Mouse (Mus musculus) CH12.LX (cell line): ENCODE measurements around the gene Lrrn2. TPM values are rescaled to one million over a fixed set of nuclear protein-coding genes. Genes with fewer than 3 reads are reported as not detected.

ENCODE experiments used
- DNase-seq: peaks from one replicate; pipeline ENCODE4 v3.0.0-alpha.2; 2013; ENCODE audit errors: extremely low read depth
- H3K27ac ChIP-seq: 2 replicates; pipeline ENCODE4 v1.5.1; 2012; ENCODE audit warnings: low read depth, mild to moderate bottlenecking, control low read depth, moderate library complexity; ENCODE audit not compliant: insufficient read depth
- H3K27me3 ChIP-seq: replicated peaks from 2 replicates; pipeline ENCODE3; 2012; ENCODE audit warnings: inconsistent platforms
- H3K36me3 ChIP-seq, 2 experiments: replicated peaks in 1 of 2; 2 replicates each; pipeline versions ENCODE3 to v1.6.1; 2012; ENCODE audit warnings: inconsistent platforms in 1 of 2, low read length in 1 of 2, mild to moderate bottlenecking in 1 of 2, mixed read lengths in 1 of 2, moderate library complexity in 1 of 2; ENCODE audit not compliant: control insufficient read depth in 1 of 2, insufficient read depth in 1 of 2
- H3K4me1 ChIP-seq, 2 experiments: 2 replicates each; pipeline ENCODE4 v1.6.1; 2012; ENCODE audit warnings: inconsistent platforms in 1 of 2, moderate library complexity in 1 of 2; ENCODE audit not compliant: insufficient read depth in 2 of 2, control insufficient read depth in 1 of 2
- H3K4me2 ChIP-seq: 2 replicates; pipeline ENCODE4 v1.6.1; 2012; ENCODE audit warnings: low read depth, mild to moderate bottlenecking, control low read depth; ENCODE audit not compliant: poor library complexity, insufficient read depth, severe bottlenecking
- H3K4me3 ChIP-seq, 3 experiments: fragments of 150-350 bp in 1 of 3; sonication (generic) in 1 of 3; replicated peaks in 1 of 3; 2 replicates each; pipeline versions ENCODE3 to v1.5.1; 2011 to 2012; ENCODE audit warnings: low read depth in 2 of 3, low read length in 2 of 3, mild to moderate bottlenecking in 2 of 3, moderate library complexity in 2 of 3, control low read depth in 1 of 3, improper control_type of control experiment in 1 of 3, inconsistent platforms in 1 of 3, mixed read lengths in 1 of 3; ENCODE audit not compliant: poor library complexity in 1 of 3
- H3K79me2 ChIP-seq: replicated peaks from 2 replicates; pipeline ENCODE4 v1.6.1; 2012; ENCODE audit warnings: mild to moderate bottlenecking, moderate library complexity; ENCODE audit not compliant: control insufficient read depth, poor library complexity, insufficient read depth, severe bottlenecking; ENCODE audit errors: extremely low read depth
- H3K9ac ChIP-seq: 2 replicates; pipeline ENCODE4 v1.6.1; 2012; ENCODE audit warnings: low read depth, mild to moderate bottlenecking, control low read depth, moderate library complexity; ENCODE audit not compliant: insufficient read depth
- H3K9me3 ChIP-seq: replicated peaks from 2 replicates; pipeline ENCODE3; 2012; ENCODE audit warnings: low read length, inconsistent platforms, mixed read lengths
- CHD2 ChIP-seq: IDR thresholded peaks from 2 replicates; pipeline ENCODE4 v1.6.1; 2011; ENCODE audit warnings: low read length, improper control_type of control experiment
- GABPA ChIP-seq: IDR thresholded peaks from 2 replicates; pipeline ENCODE4 v1.6.1; 2012; ENCODE audit warnings: low read depth, low read length, improper control_type of control experiment, inconsistent platforms; ENCODE audit not compliant: insufficient replicate concordance
- HCFC1 ChIP-seq: IDR thresholded peaks from 2 replicates; pipeline ENCODE4 v1.6.1; 2012; ENCODE audit warnings: low read depth, mild to moderate bottlenecking, inconsistent platforms, low read length, improper control_type of control experiment
- JUND ChIP-seq: conservative IDR thresholded peaks from 2 replicates; pipeline ENCODE4 v1.6.1; 2011; ENCODE audit warnings: low read depth, low read length, improper control_type of control experiment
- KAT2A ChIP-seq: IDR thresholded peaks from 2 replicates; pipeline ENCODE4 v1.6.1; 2012; ENCODE audit warnings: low read length, improper control_type of control experiment, inconsistent platforms; ENCODE audit not compliant: insufficient replicate concordance
- MAX ChIP-seq: IDR thresholded peaks from 2 replicates; pipeline ENCODE4 v1.6.1; 2011; ENCODE audit warnings: low read length, improper control_type of control experiment
- MAZ ChIP-seq: IDR thresholded peaks from 2 replicates; pipeline ENCODE4 v1.6.1; 2012; ENCODE audit warnings: low read depth, mild to moderate bottlenecking, inconsistent platforms, low read length, improper control_type of control experiment, moderate library complexity
- MEF2A ChIP-seq: IDR thresholded peaks from 2 replicates; pipeline ENCODE4 v1.6.1; 2014; ENCODE audit warnings: low read depth, mild to moderate bottlenecking, inconsistent platforms, low read length, improper control_type of control experiment, borderline replicate concordance
- NELFE ChIP-seq: IDR thresholded peaks from 2 replicates; pipeline ENCODE4 v1.6.1; 2011; ENCODE audit warnings: low read depth, low read length, improper control_type of control experiment
- POLR2AphosphoS2 ChIP-seq: IDR thresholded peaks from 2 replicates; pipeline ENCODE4 v1.6.1; 2011; ENCODE audit warnings: low read depth, low read length, improper control_type of control experiment
- RAD21 ChIP-seq: IDR thresholded peaks from 2 replicates; pipeline ENCODE4 v1.6.1; 2011; ENCODE audit warnings: low read depth, mild to moderate bottlenecking, low read length, improper control_type of control experiment, moderate library complexity
- RCOR1 ChIP-seq: conservative IDR thresholded peaks from 2 replicates; pipeline ENCODE4 v1.6.1; 2012; ENCODE audit warnings: low read depth, mild to moderate bottlenecking, inconsistent platforms, low read length, improper control_type of control experiment
- SIN3A ChIP-seq: IDR thresholded peaks from 2 replicates; pipeline ENCODE4 v1.6.1; 2012; ENCODE audit warnings: low read length, improper control_type of control experiment, inconsistent platforms
- SMC3 ChIP-seq: IDR thresholded peaks from 2 replicates; pipeline ENCODE4 v1.6.1; 2011; ENCODE audit warnings: low read depth, low read length, improper control_type of control experiment
- TCF12 ChIP-seq: IDR thresholded peaks from 2 replicates; pipeline ENCODE4 v1.6.1; 2014; ENCODE audit warnings: low read depth, mild to moderate bottlenecking, inconsistent platforms, low read length, improper control_type of control experiment
- UBTF ChIP-seq: IDR thresholded peaks from 2 replicates; pipeline ENCODE4 v1.6.1; 2012; ENCODE audit warnings: low read depth, mild to moderate bottlenecking, inconsistent platforms, low read length, improper control_type of control experiment, moderate library complexity
- USF2 ChIP-seq: conservative IDR thresholded peaks from 2 replicates; pipeline ENCODE4 v1.6.1; 2011; ENCODE audit warnings: low read depth, low read length, improper control_type of control experiment
- dilution Hi-C: fragments of 300-500 bp; cut with MboI; formaldehyde crosslinking; loops from 2 replicates; pipeline ENCODE4 v1.14.3; 2020; ENCODE audit warnings: low sequenced_read_pairs; ENCODE audit not compliant: extremely low pct_unique_long_range_greater_than_20kb, extremely low pct_ligation_motif_present
- in situ Hi-C: fragments of 300-500 bp; cut with MboI; formaldehyde crosslinking; loops from 3 replicates; pipeline ENCODE4 v1.14.3; 2019; ENCODE audit warnings: low sequenced_read_pairs, low pct_ligation_motif_present, low pct_unique_long_range_greater_than_20kb, mixed read lengths
- polyA plus RNA-seq: library from polyadenylated mRNA; unstranded; fragments of >175 nt; gene quantifications from 2 replicates; pipeline ENCODE4 v1.2.1, GENCODE M21; 2012; ENCODE audit warnings: low read depth; ENCODE audit not compliant: insufficient read length
- total RNA-seq, 2 experiments: library from RNA; depleted of rRNA; stranded (reverse); fragments of 300-350 nt in 1 of 2; fragments of >200 nt in 1 of 2; gene quantifications; 2 replicates each; pipeline ENCODE4 v1.2.3; 2012 to 2014

The Lrrn2 gene
- total and polyA plus RNA-seq, 3 experiments: not detected

GRCm38 (mm10) chr1:132915849-132916493 is 35.9 kb downstream of the Lrrn2 start:
- dilution Hi-C loops: no loop called here
- H3K27ac ChIP-seq: no peak overlapping the region
- H3K4me3 ChIP-seq: no peak overlapping the region
- H3K27me3 ChIP-seq: peaks cover 93% of the 10 kb centered on the region
- TF ChIP-seq GABPA (no peak), SIN3A (no peak), POLR2AphosphoS2 (no peak), UBTF (no peak), SMC3 (no peak), TCF12 (no peak), NELFE (no peak), CHD2 (no peak), JUND (no peak), MEF2A (no peak), MAZ (no peak), RCOR1 (no peak), MAX (no peak), RAD21 (no peak), KAT2A (no peak), HCFC1 (no peak)
- H3K4me2 ChIP-seq: no peak overlapping the region
- no peaks in the 10 kb centered on the region for H3K79me2 ChIP-seq
- H3K9me3 ChIP-seq: no peaks in the 10 kb centered on the region
- H3K4me1 ChIP-seq: no peaks in the 10 kb centered on the region
- in situ Hi-C loops: no loop called here
- no peaks in the 10 kb centered on the region for H3K36me3 ChIP-seq
- DNase-seq: no peak
- H3K9ac ChIP-seq: no peak overlapping the region

- H3K27ac ChIP-seq: no peak overlapping the region
- DNase-seq: no peak
- no peaks in the 10 kb centered on the region for H3K36me3 ChIP-seq
- H3K4me3 ChIP-seq: no peak overlapping the region
- no peaks in the 10 kb centered on the region for H3K79me2 ChIP-seq
- H3K9me3 ChIP-seq: no peaks in the 10 kb centered on the region
- H3K4me2 ChIP-seq: no peak overlapping the region
- no peaks in the 10 kb centered on the region for H3K4me1 ChIP-seq
- TF ChIP-seq UBTF (no peak), POLR2AphosphoS2 (no peak), MAZ (no peak), USF2 (no peak)
- in situ Hi-C loops (no loop called here), dilution Hi-C loops (no loop called here)
- H3K27me3 ChIP-seq: peaks cover 94% of the 10 kb centered on the region
- H3K9ac ChIP-seq: no peak overlapping the region
Observed at GRCm38 (mm10) chr1:132917554-132917953, 37.5 kb downstream of the Lrrn2 start.
